Mouse (Mus musculus) stomach, postnatal 0 days (tissue): ENCODE measurements around the gene Vrk1.

Experiments used
- CTCF ChIP-seq: IDR thresholded peaks from 2 replicates; pipeline ENCODE4 v1.5.1; 2016; ENCODE audit warnings: antibody characterized with exemption, low read depth, mild to moderate bottlenecking, moderate library complexity
- EP300 ChIP-seq: optimal IDR thresholded peaks from 2 replicates; pipeline ENCODE3; 2016; ENCODE audit warnings: antibody characterized with exemption

DNA sequence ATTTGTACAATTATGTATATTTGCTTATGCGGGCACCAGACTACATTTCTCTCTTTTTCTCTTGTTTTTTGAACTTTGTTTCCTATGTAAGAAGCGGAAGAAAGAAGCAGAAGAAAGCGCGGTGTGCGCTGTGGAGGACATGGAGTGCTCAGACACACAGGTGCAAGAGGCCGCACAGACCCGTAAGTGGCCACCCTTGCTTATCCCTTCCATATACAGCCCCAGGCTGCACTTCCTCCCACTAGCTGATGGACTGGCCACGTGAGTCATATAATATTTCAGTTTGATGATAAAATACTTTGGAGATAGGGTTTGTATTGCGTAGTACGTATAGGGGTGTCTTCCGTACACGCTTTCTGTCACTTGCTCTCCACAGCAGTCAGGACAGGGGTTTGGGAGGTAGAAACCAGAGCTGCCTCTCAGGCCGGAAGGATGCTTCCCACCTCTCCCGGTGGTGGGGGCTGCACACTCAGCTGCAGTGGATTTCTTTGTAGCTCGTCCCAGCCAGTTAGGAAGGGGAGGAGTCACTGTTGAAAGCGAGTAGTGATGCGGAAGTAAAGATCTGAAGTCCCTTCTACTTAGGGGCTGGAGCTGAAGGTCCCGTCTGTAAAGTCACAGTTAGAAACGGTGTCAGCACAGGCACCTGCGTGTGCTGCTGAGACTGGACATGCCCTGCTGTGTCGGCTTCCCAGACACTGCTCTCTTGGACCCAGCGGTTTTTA is 60.6 kb downstream of the Vrk1 start:
- TF ChIP-seq CTCF: no peak
- TF ChIP-seq EP300: no peak
